Mouse (Mus musculus): ENCODE results near the gene Unc119.

Unc119 gene

DNA sequence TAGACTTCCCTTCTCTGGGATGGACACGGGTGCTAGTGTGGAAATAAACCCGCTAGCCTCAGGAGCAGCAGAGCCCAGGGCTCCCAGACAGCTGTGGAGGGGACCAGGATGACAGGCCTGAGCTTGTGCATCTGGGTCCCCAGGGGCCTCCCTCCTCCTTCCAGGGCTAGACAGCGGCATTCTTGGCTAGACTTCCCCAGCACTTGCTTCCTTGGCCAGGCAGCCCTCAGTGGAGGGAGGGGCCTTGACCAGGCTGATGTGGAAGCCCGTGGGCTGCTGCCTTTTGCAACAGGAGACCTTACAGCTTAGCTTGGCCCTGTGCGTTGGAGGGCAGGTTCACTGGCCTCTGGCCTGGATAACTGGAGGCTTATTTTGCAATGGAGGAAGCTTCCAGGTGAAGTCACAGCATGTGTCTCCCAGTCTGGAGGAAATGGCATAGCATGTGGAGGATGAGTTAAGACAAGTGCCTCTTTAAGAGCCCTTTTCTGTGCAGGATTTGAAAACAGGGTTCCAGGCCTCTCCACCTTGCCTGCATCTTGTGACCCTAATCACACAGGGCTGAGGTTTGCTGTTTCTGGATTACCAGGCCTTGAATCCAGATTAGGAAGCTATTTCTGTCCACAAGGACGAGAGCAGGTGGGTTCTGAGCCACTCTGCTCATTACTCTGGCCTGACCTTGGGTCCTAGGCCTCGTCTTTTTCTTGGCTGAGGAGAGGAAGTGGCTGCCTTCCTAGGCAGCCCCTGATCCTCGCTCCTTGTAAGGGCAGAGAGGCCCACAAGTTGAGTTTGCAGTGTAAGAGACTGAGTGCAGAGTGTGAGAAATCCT is 1.8 kb downstream of the Unc119 start:
- DNase-seq: peak; percentile 73

DNA sequence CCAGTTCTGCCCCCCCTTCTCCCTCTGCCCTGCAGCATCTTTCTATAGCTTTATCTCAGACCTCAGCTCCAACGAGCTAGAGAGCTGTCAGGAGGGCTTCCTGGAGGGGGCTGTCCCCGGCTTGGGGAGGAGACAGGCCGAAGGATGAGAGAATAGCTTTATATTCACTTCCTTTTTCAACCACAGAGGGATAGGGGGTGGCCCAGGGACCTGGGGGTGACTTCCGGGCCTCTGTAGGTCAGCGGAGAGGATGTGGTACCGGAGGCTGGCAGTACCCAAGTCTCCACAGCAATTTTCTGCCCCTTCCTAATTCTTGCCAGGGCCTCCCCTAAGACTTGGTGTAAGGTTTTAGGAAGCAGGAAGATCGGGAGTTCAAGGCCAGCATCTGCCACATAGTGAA is 2.5 kb downstream of the Unc119 start:
- DNase-seq: peak; percentile 62

DNA sequence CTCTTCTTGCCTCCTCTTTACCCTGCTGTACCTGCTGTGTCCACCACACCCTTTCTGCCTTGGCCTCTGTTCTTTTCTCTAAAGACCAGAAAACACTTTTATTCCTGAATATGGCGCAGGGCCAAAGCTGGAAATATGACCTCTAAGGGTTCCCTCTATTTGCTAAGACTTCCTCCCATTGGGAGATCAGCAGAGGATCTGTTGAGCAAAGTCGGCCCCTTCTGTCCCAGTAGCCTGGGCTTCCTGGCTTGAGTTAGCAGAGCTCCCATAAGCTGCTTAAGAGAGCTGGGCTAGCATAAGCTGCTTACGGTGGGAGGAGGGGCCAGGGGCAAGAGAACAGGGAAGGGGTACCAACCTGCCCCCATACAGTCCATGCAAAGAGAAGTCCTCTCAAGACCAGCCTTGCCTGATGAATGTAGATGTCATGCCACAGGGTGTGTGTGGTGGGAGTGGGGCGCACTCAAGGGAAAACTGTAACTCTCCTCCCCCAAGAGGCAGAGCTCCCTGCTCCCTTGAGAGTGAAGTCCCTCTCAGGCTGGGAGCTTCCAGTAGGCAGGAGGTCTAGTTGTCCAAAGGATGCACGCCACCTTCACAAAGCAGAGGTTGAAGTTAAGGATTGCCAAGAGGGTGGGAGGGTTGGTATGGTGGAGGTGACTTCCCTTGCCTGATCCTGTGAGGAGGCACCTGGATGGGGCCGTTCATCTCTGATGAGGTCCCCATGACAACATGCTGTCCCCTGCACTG is 3.2 kb downstream of the Unc119 start:
- no peak for DNase-seq

DNA sequence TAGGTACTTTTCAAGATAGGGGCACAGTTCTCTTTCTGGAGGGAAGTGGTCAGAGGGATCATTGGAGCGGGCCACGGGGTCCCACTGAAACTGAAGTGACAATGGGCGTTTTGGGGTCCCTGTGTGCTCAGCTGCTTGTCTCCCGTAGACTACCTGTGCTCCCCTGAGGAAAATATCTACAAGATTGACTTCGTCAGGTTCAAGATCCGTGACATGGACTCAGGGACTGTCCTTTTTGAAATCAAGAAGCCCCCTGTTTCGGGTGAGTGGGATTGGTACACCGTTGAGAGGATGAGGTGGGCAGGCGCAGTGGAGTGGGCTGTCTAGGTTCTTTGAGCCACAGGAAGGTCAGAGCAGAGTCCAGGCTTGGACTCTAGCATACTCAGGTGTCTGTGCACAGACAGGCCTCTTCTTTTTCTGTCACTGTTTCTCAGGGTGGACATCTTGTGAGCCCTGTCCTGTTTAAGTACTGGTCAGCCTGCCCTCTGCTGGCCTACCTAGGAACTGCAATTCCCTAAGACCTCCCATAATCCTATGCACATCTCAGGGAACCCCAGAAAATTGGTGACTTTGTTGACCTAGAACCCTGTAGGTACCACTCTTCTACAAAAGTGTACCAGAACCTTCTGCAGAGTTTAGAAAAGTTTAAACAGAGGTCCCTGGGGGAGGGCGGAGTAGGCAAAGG is 3.9 kb downstream of the Unc119 start:
- peak; percentile 88 for DNase-seq

GRCm38 (mm10) chr11:78347908-78348307 is 4.6 kb downstream of the Unc119 start:
- peak; percentile 87 for DNase-seq

GRCm38 (mm10) chr11:78348474-78348873 is 5.2 kb downstream of the Unc119 start:
- DNase-seq: no peak

DNA sequence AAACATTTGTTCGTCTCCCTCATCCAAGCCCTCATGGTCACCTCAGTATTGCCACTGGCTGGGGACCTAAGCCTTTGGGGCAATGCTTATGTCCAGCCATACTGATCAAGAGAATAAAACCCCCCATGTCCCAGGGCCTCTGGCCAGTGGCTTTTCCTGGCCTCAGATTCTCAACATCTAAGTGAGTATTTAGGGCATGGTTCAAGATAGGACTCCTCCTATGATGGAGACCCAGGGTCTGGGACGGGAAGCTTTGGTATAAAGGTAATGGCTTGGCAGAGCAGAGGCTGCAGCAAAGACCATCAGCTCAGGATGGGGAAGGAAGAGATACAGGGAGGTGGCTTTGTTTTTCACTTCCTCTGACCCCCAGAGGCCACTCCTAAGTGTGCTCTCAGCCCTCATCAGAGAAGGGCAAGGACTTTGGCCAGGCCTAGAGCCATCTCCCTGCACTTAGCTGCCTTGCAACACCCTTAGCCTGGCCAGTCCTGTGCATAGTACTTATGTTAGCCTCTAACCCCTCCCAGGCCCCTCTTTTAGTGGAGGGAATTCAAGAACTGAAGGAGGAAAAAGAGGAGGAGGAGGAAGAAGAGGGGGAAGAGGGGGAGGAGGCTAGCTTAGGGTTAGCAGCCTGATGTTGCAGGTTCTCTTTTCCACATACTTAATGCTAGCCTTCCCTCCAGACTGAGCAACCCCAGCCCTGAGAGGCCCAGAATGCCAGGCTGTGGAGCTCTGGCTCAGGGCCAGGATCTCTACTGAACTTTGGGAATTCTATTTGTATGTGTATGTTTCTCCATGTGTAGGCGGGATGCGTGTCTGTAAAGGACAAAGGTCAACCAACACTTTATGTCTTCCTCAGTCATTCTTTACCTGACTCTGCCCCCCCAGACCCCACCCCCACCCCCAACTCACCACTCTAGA is 6.4 kb downstream of the Unc119 start:
- peak; percentile 40 for DNase-seq

- DNase-seq: peak; percentile 47
Observed at GRCm38 (mm10) chr11:78353081-78353480, 9.8 kb downstream of the Unc119 start.

DNA sequence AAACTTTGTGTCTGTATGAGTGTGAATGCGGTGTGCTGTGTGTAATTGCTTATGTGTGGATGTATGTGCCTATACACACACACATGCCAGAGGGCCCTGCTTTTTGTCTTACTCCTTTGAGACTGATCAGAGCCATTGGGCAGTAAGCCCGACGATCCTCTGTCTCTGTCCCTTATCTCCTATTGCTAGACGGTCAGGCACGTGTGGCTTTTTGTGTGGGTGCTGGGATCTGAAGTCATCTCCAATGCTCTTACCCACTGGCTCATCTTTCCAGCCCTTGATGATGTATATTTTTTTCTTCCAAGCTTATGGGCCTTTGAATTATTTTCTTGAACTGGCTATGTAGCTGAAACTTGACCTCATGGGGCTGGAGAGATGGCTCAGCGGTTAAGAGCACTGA is 11.6 kb downstream of the Unc119 start:
- DNase-seq: no peak

GRCm38 (mm10) chr11:78355471-78356238 is 12.4 kb downstream of the Unc119 start:
- peak; percentile 80 for DNase-seq

DNA sequence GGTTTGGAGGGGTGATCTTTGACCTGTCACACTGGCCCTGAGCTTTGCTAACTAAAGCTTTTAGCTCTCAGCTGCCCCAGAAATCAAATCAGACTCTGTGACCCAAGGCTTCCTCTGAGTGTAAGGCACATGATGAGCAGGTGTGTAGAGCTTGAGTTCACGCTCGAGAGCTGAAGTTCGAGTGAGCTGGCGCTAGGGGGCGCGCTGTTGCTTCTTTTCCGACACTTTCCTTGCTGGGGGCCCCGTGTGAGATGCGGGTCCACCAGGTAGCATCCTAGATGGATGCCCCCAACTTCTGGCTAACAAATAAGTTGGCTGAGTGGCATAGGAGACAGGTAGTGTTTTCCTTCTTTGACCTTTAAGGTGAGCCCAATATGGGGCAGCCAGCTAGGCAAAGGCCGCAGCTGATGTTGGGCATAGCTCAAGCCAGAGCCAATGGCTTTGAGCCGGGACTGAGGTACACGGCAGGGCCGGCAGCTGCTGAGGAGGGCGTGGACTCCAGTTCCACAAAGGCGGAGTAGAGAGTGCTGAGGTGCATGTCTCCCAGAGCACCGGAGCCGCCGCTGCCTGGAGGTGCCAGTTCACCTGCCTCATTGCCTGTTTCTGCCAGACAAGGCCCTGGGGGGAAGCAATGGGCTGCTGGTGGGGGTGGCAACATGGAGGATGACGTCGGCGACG is 15.2 kb downstream of the Unc119 start:
- DNase-seq: peak; percentile 70

DNA sequence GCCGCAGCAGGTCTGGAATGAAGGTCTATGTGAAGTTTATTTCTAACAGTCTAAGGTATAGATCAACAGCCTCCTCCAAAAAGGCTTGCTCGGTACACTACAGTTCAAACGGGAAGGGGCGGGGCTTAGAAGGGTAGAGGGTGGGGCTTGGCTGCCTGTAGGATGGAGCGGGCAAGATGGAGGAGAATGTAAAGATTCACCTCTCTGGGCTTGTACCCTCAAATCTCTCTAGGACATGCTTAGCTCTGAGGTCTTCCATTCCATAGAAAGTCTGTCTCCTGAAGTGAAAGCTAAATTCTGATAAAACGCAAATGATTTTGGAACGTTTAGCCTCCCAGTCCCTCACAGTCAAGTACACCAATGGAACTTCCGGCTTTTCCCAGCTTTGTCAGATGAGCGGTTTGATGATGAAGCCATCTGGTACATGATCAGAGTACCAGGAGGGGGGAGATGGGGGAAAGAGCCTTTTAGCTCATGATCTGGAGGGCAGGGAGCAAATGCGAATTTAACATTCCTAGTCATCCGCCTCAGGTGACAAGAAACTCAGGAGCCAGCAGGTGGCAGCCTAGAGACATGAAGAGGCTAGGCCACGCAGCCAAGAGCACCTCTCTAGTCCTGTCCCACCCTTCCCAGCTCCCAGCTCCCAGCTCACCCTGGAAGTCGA is 17.0 kb downstream of the Unc119 start:
- peak; percentile 92 for DNase-seq

DNA sequence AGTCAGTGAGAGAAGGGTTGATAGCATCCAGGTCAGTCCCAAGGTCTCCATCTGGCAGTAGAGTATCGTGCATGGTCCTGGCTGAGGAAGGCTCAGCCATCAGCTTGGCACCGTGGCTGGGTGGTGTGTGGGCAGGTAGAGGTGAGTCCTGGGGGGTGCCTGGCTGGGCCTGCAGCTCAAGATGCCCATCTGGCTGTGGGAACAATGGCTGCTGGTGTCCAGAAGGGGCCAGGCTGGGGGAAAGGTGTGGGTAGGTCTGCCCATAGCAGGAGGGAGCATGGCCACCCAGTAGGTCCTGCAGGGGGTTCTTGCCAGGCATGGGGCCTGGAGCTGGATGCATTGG is 17.5 kb downstream of the Unc119 start:
- no peak for DNase-seq

- no peak for DNase-seq
Observed at GRCm38 (mm10) chr11:78363309-78364007, 20.2 kb downstream of the Unc119 start.

DNA sequence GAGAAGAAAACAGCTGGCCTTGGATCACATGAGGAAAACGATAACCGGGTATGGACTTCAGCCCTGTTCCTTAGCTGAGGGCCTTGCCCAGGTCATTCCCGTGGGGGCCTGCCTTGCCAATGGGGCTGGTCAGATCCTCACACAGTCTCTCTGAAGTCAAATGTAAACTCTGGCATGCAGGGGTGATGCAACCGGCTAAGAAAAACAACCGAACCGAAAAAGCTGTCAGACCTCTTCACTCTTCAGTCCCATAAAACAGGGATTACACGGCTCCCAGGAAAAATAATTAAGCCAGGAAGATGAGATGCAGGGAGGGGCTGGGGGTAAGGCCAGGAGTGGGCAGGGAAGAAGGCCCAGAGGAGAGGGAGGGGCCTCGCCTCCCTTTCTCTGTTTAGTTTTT is 20.8 kb downstream of the Unc119 start:
- DNase-seq: no peak

DNA sequence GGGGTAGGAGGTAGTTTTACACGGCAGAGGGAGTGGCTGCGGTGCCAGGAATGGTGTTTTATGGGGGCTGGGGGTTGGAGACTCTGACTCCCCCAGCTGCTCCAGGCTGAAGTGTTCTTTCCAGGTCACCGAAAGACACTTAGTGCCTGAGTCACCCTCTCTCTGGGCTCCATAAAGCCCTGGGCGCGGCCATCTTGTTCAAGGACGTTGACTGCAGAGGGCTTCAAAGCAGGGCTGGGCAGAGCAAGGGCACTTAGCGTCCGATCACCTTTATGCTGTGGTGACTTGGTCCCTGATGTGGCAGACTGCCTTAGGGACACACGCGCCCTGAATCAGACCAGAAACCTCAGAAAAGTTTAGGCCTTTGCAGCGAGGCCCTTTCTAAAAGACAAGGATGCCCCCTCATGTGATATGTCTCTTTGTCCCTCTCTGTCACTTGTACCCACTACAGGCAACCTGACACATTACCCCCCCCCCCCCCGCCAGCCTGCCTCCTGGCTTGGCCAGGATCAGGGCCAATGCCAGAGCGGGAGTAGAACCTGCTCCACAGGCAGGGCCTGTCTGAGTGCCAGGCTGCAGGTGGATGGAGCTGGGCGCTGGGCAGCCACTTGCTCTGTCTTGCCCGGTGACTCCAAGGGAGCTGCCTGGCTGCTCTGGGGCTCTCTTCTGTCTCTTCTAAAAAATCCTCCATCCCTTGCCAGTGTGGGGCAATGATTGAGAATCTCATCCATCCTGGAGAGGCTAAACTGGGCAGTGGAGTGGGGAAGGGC is 24.4 kb downstream of the Unc119 start:
- DNase-seq: no peak

DNA sequence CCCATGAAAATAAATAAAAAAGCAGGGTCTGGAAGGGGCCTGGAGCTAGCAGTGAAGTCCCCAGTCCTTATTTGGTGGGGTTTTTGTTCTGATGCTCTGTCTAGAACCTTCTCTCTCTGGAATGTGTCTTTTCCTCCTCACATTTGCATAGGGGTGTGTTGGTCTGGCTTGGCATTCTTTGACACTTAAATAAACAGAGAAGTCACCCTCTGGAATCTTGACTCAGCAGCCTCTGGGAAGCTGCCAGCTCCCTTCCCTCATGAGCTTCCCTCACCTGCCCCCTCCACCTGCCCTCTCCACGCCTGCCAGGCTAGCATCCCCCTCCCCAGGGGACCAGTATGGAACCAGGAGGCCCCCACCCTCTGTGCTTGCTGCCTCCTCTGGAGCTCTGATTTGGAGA is 27.1 kb downstream of the Unc119 start:
- peak; percentile 65 for DNase-seq

DNA sequence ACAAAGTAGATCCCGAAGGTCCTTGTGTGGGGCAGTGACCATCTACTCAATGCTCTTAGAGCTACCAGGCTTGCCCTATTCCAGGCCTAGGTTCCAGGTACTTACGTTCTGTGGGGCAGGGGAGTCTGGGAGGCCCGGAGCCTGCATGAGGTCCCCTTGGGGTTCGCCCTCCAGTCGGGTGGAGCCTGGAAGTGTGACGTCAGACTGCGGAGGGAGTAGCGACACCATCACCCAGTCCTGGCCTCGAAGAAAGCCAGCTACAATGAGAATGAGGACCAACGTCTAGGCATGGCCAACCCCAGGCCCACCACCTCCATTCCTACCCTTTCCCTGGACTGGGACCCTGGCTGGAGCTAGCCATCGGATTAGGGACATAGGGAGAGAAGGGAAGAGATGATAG is 28.4 kb downstream of the Unc119 start:
- no peak for DNase-seq

GRCm38 (mm10) chr11:78372166-78372565 is 28.9 kb downstream of the Unc119 start:
- DNase-seq: no peak
